Comparison of ENCODE assay signal across 21 mouse cellular contexts in the genomic region with DNA sequence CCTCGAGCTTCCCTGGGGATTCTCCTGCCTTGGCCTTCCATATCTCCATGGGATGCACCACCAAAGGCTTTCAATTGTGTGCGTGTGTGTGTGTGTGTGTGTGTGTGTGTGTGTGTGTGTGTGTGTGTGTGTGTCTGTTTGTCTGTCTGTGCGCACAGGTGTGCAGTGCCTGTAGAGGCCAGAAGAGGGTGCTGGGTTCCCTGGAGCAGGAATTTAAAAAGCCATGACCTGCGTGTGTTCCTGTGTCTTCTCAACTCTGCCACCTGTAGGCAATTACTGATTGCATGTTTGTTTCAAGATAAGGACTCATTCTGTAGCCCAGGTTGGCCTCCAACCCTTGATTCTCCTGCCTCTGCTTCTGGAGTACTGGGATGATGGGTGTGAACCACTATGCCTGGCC. TPM values are rescaled to one million over a fixed set of nuclear protein-coding genes. Genes with fewer than 3 reads are reported as not detected.
DNase-seq lines count a peak whose midpoint lies in the region; ATAC-seq and TF ChIP-seq lines count a peak whose summit lies in the region.
"Had no signal": no experiment of that assay in that cellular context is flagged by ENCODE, and none has a peak within 500 bp of the region (broad histone marks: within the 10 kb centered on the region; RNA-seq: fewer than 3 reads in every experiment).

No protein-coding gene starts in this region.

- TF ChIP-seq POLR2A in bone marrow, adult 2 months (IDR thresholded peaks at IDR 0.05; ENCODE audit: borderline replicate concordance, control insufficient read depth, low read depth, low read length): no peak

- H3K9ac ChIP-seq in intestine, postnatal 0 days (ENCODE audit: low read depth, low read length): no peak overlapping the region
- H3K9ac ChIP-seq in intestine, embryonic 16.5 days (ENCODE audit: low read depth, low read length): no peak overlapping the region
- no peak overlapping the region for H3K9ac ChIP-seq in lung, embryonic 14.5 days
- H3K9ac ChIP-seq: embryonic facial prominence, embryonic 12.5 days; forebrain, embryonic 13.5 days; heart, embryonic 15.5 days had no signal

- no peak overlapping the region for H3K4me2 ChIP-seq in intestine, postnatal 0 days (replicated peaks; ENCODE audit: low read depth)
- no peak overlapping the region for H3K4me2 ChIP-seq in intestine, embryonic 16.5 days (ENCODE audit: low read depth, low read length)
- no peak overlapping the region for H3K4me2 ChIP-seq in lung, embryonic 14.5 days
- H3K4me2 ChIP-seq: embryonic facial prominence, embryonic 12.5 days; forebrain, embryonic 13.5 days; heart, embryonic 15.5 days had no signal

- H3K4me1 ChIP-seq in intestine, postnatal 0 days (replicated peaks; ENCODE audit: control insufficient read depth, insufficient read depth, low read length): no peaks in the 10 kb centered on the region
- H3K4me1 ChIP-seq in intestine, embryonic 16.5 days (ENCODE audit: control insufficient read depth, insufficient read depth, low read length): peaks cover 13% of the 10 kb centered on the region
- peaks cover 12% of the 10 kb centered on the region; the same call in 1 of the 2 replicates for H3K4me1 ChIP-seq in lung, embryonic 14.5 days (ENCODE audit: insufficient read depth)
- H3K4me1 ChIP-seq in E14TG2a.4 (replicated peaks; ENCODE audit: low read depth, low read length): peaks cover 26% of the 10 kb centered on the region
- no peaks in the 10 kb centered on the region for H3K4me1 ChIP-seq in bone marrow, adult 2 months (ENCODE audit: control insufficient read depth, insufficient read depth, low read length)

- TF ChIP-seq CTCF in intestine, postnatal 0 days (IDR thresholded peaks at IDR 0.05; ENCODE audit: low read depth): peak; percentile 41
- TF ChIP-seq CTCF in lung, embryonic 14.5 days (IDR thresholded peaks at IDR 0.05; ENCODE audit: low read depth): peak; percentile 14; the same call in 1 of the 2 replicates
- TF ChIP-seq CTCF in E14TG2a.4 (conservative IDR thresholded peaks at IDR 0.05; ENCODE audit: low read length): peak; percentile 69
- TF ChIP-seq CTCF in bone marrow, adult 2 months (IDR thresholded peaks at IDR 0.05; ENCODE audit: control insufficient read depth, insufficient read depth, low read length): 0 out of 2 replicates have a peak, but pooled peaks have one; percentile 6

- no peak for DNase-seq in lung, embryonic 14.5 days
- DNase-seq in lung, postnatal 4 days: no peak
- DNase-seq in natural killer cell, adult 2 months (ENCODE audit: low spot score in 2 of 2): no peak
- no peak for DNase-seq in cerebellum, postnatal 4 days (ENCODE audit: low spot score in 2 of 2)
- DNase-seq: adrenal gland, postnatal 25 days; cerebellum, adult 18-20 months; gastrocnemius, postnatal 10 days; heart, adult 18-20 months; heart, postnatal 4 days; kidney, adult 8-10 months; kidney, postnatal 36 days; lung, postnatal 36 days had no signal

- no peaks in the 10 kb centered on the region for H3K27me3 ChIP-seq in intestine, postnatal 0 days (replicated peaks; ENCODE audit: control insufficient read depth, insufficient read depth, low read length)
- no peaks in the 10 kb centered on the region for H3K27me3 ChIP-seq in intestine, embryonic 16.5 days (replicated peaks; ENCODE audit: control insufficient read depth, insufficient read depth, low read length)
- no peaks in the 10 kb centered on the region for H3K27me3 ChIP-seq in lung, embryonic 14.5 days (ENCODE audit: insufficient read depth, low read length)
- no peaks in the 10 kb centered on the region for H3K27me3 ChIP-seq in E14TG2a.4 (ENCODE audit: insufficient read depth, low read length)
- H3K27me3 ChIP-seq: embryonic facial prominence, embryonic 12.5 days; forebrain, embryonic 13.5 days; heart, embryonic 15.5 days had no signal

- no peaks in the 10 kb centered on the region for H3K9me3 ChIP-seq in intestine, postnatal 0 days (ENCODE audit: control insufficient read depth)
- H3K9me3 ChIP-seq in intestine, embryonic 16.5 days (ENCODE audit: control insufficient read depth, low read length): no peaks in the 10 kb centered on the region
- no peaks in the 10 kb centered on the region; the same call in 1 of the 2 replicates for H3K9me3 ChIP-seq in lung, embryonic 14.5 days (ENCODE audit: low read depth, low read length)
- no peaks in the 10 kb centered on the region for H3K9me3 ChIP-seq in E14TG2a.4 (ENCODE audit: low read length)
- H3K9me3 ChIP-seq: embryonic facial prominence, embryonic 12.5 days; forebrain, embryonic 13.5 days; heart, embryonic 15.5 days had no signal

- H3K4me3 ChIP-seq in intestine, postnatal 0 days (ENCODE audit: low read depth, low read length): no peak overlapping the region
- H3K4me3 ChIP-seq in intestine, embryonic 16.5 days (ENCODE audit: low read length): no peak overlapping the region
- H3K4me3 ChIP-seq in lung, embryonic 14.5 days (ENCODE audit: low read depth, low read length): no peak overlapping the region
- no peak overlapping the region for H3K4me3 ChIP-seq in E14TG2a.4 (replicated peaks; ENCODE audit: low read length)
- no peak overlapping the region for H3K4me3 ChIP-seq in bone marrow, adult 2 months (replicated peaks; ENCODE audit: control insufficient read depth, low read depth, low read length)
- H3K4me3 ChIP-seq: embryonic facial prominence, embryonic 12.5 days; erythroblast, embryonic 14.5 days; forebrain, embryonic 13.5 days; heart, embryonic 15.5 days had no signal

- 90% methylated on average over 4 of the region's 4 CpGs for WGBS in intestine, postnatal 0 days
- WGBS in intestine, embryonic 16.5 days: 97% methylated on average over 4 of the region's 4 CpGs
- WGBS in lung, embryonic 14.5 days: 93% methylated on average over 4 of the region's 4 CpGs
- 77% methylated on average over 4 of the region's 4 CpGs for WGBS in bone marrow, adult 2 months

- H3K36me3 ChIP-seq in intestine, postnatal 0 days (ENCODE audit: control insufficient read depth, insufficient read depth): no peaks in the 10 kb centered on the region
- no peaks in the 10 kb centered on the region for H3K36me3 ChIP-seq in intestine, embryonic 16.5 days (ENCODE audit: control insufficient read depth, insufficient read depth, low read length)
- H3K36me3 ChIP-seq in lung, embryonic 14.5 days (ENCODE audit: insufficient read depth): no peaks in the 10 kb centered on the region
- H3K36me3 ChIP-seq in E14TG2a.4 (ENCODE audit: insufficient read depth, low read length): no peaks in the 10 kb centered on the region
- H3K36me3 ChIP-seq: embryonic facial prominence, embryonic 12.5 days; heart, embryonic 15.5 days had no signal

- H3K27ac ChIP-seq in intestine, postnatal 0 days (ENCODE audit: low read depth, low read length): no peak overlapping the region
- H3K27ac ChIP-seq in intestine, embryonic 16.5 days (ENCODE audit: low read length): no peak overlapping the region
- no peak overlapping the region for H3K27ac ChIP-seq in lung, embryonic 14.5 days (ENCODE audit: low read depth)
- H3K27ac ChIP-seq in bone marrow, adult 2 months (ENCODE audit: control insufficient read depth, insufficient read depth, low read depth, low read length, poor library complexity): no peak overlapping the region
- H3K27ac ChIP-seq: embryonic facial prominence, embryonic 12.5 days; forebrain, embryonic 13.5 days; heart, embryonic 15.5 days had no signal

- ATAC-seq in intestine, postnatal 0 days: no peak
- no peak for ATAC-seq in intestine, embryonic 16.5 days
- ATAC-seq in lung, embryonic 14.5 days (ENCODE audit: insufficient read depth): no peak
- ATAC-seq: forebrain, embryonic 13.5 days; hindbrain, embryonic 16.5 days had no signal

RNA-seq across cellular contexts. Expression of gene 2410131K14Rik, which starts 46.4 kb away (rescaled TPM):
- polyA plus RNA-seq in intestine, postnatal 0 days (2015; fragmentation: Nextera tagmentation; extraction: Ambion mirVana): 4.6 and 5.2 TPM in 2 replicates
- 7.3 TPM in 2 replicates for polyA plus RNA-seq in intestine, embryonic 16.5 days (2015; fragmentation: Nextera tagmentation; extraction: Ambion mirVana)
- 9.7 and 9.9 TPM in 2 replicates for polyA plus RNA-seq in lung, embryonic 14.5 days (2014; fragmentation: Nextera tagmentation; extraction: Ambion mirVana)
- polyA plus RNA-seq in bone marrow, adult 2 months (2011; ENCODE audit: insufficient read depth, insufficient read length, low replicate concordance, missing spikeins): 0.57 and 3.1 TPM in 2 replicates
- polyA plus RNA-seq: erythroblast, embryonic 14.5 days had no signal

RNA-seq across cellular contexts. Expression of gene Rnft2, which starts 46.5 kb away (rescaled TPM):
- 0.42 and 0.44 TPM in 2 replicates for polyA plus RNA-seq in intestine, postnatal 0 days (2015; fragmentation: Nextera tagmentation; extraction: Ambion mirVana)
- polyA plus RNA-seq in intestine, embryonic 16.5 days (2015; fragmentation: Nextera tagmentation; extraction: Ambion mirVana): 1.1 and 2.6 TPM in 2 replicates
- 3.0 and 3.4 TPM in 2 replicates for polyA plus RNA-seq in lung, embryonic 14.5 days (2014; fragmentation: Nextera tagmentation; extraction: Ambion mirVana)
- polyA plus RNA-seq in bone marrow, adult 2 months (2011; ENCODE audit: insufficient read depth, insufficient read length, low replicate concordance, missing spikeins): 0.86 TPM in 1 of 2 replicates, not detected in the other
- polyA plus RNA-seq: erythroblast, embryonic 14.5 days had no signal

Comparison
In these comparisons a context has a peak if more than half of its experiments do, and no peak if none do; other contexts are left out.
1. CTCF ChIP-seq: peak in every context shown above with its lines; median percentile 69 in E14TG2a.4; 41 in intestine, postnatal 0 days; 14 in lung, embryonic 14.5 days; 6 in bone marrow, adult 2 months.